Mouse (Mus musculus): ENCODE results near the gene Zbtb20. TPM values are rescaled to one million over a fixed set of nuclear protein-coding genes. Genes with fewer than 3 reads are reported as not detected.

The Zbtb20 gene
- polyA plus RNA-seq, 1 experiment: 13.7 TPM

- TF ChIP-seq POLR2A (IDR thresholded peaks at IDR 0.05; ENCODE audit: low read depth, low read length) (no peak), CTCF (IDR thresholded peaks at IDR 0.05; ENCODE audit: borderline replicate concordance, insufficient read depth, low read length) (no peak)
- H3K4me1 ChIP-seq (ENCODE audit: control insufficient read depth, insufficient read depth, low read length): no peaks in the 10 kb centered on the region
- no peak overlapping the region for H3K4me3 ChIP-seq (ENCODE audit: insufficient read depth, low read length)
- no peak overlapping the region for H3K27ac ChIP-seq (ENCODE audit: insufficient read depth, low read length)
Observed at GRCm38 (mm10) chr16:43094161-43094560, 218.5 kb downstream of the Zbtb20 start.

- Histone ChIP-seq H3K27ac (ENCODE audit: insufficient read depth, low read length) (no peak overlapping the region), H3K4me1 (ENCODE audit: control insufficient read depth, insufficient read depth, low read length) (no peaks in the 10 kb centered on the region), H3K4me3 (ENCODE audit: insufficient read depth, low read length) (no peak overlapping the region)
- no peak for TF ChIP-seq CTCF (IDR thresholded peaks at IDR 0.05; ENCODE audit: borderline replicate concordance, insufficient read depth, low read length)
- no peak for TF ChIP-seq POLR2A (IDR thresholded peaks at IDR 0.05; ENCODE audit: low read depth, low read length)
Observed at GRCm38 (mm10) chr16:43094756-43095155, 219.1 kb downstream of the Zbtb20 start.

DNA sequence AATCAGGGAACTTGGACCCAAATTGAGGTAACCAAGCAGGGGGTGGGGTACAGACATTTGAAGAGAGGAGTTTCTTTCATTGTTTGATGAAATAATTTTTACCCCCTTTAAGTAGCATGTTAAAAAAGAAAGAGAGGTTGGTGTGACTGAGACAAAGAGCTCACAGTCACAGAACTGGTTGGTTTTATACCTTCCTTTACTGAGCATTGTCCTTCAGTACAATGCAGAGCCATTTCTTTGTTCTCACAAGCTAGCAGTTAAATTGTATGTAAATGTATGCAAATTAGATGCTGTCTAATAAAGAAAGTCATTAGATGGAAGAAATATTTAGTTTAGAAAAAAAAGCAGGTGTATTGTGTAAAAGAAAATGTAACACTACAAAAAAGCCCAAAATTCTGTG lies 220.4 kb downstream of the Zbtb20 start:
- H3K4me1 ChIP-seq (ENCODE audit: control insufficient read depth, insufficient read depth, low read length): no peaks in the 10 kb centered on the region
- H3K27ac ChIP-seq (ENCODE audit: insufficient read depth, low read length): no peak overlapping the region
- TF ChIP-seq POLR2A (IDR thresholded peaks at IDR 0.05; ENCODE audit: low read depth, low read length) (no peak), CTCF (IDR thresholded peaks at IDR 0.05; ENCODE audit: borderline replicate concordance, insufficient read depth, low read length) (no peak)
- no peak overlapping the region for H3K4me3 ChIP-seq (ENCODE audit: insufficient read depth, low read length)

GRCm38 (mm10) chr16:43098153-43098552 lies 222.5 kb downstream of the Zbtb20 start:
- no peak for TF ChIP-seq CTCF (IDR thresholded peaks at IDR 0.05; ENCODE audit: borderline replicate concordance, insufficient read depth, low read length)
- TF ChIP-seq POLR2A (IDR thresholded peaks at IDR 0.05; ENCODE audit: low read depth, low read length): no peak
- Histone ChIP-seq H3K4me1 (ENCODE audit: control insufficient read depth, insufficient read depth, low read length) (no peaks in the 10 kb centered on the region), H3K27ac (ENCODE audit: insufficient read depth, low read length) (no peak overlapping the region), H3K4me3 (ENCODE audit: insufficient read depth, low read length) (no peak overlapping the region)

DNA sequence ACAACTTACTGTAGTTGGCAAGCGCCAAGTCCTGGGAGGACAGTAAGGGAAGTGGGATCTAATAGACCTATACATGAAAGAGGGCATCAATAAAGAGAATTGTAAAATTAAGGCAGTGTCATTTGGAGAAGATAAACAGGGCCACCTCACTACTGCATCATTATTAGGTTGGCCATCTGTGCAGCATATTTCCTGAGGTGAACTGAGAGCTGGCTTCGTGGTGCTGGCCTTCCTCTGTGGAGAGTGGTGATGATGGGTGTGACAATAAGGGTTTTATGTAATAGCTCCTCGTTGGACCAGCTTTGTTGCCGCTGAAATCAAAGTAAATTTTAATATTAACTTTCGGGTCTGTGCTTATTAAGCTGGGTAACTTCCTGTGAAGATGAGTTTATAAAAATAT lies 223.0 kb downstream of the Zbtb20 start:
- H3K27ac ChIP-seq (ENCODE audit: insufficient read depth, low read length): no peak overlapping the region
- TF ChIP-seq POLR2A (IDR thresholded peaks at IDR 0.05; ENCODE audit: low read depth, low read length): no peak
- TF ChIP-seq CTCF (IDR thresholded peaks at IDR 0.05; ENCODE audit: borderline replicate concordance, insufficient read depth, low read length): no peak
- H3K4me3 ChIP-seq (ENCODE audit: insufficient read depth, low read length): no peak overlapping the region
- H3K4me1 ChIP-seq (ENCODE audit: control insufficient read depth, insufficient read depth, low read length): no peaks in the 10 kb centered on the region

GRCm38 (mm10) chr16:43111288-43111687 lies 235.6 kb downstream of the Zbtb20 start:
- Histone ChIP-seq H3K4me3 (ENCODE audit: insufficient read depth, low read length) (no peak overlapping the region), H3K27ac (ENCODE audit: insufficient read depth, low read length) (no peak overlapping the region), H3K4me1 (ENCODE audit: control insufficient read depth, insufficient read depth, low read length) (no peaks in the 10 kb centered on the region)
- TF ChIP-seq POLR2A (IDR thresholded peaks at IDR 0.05; ENCODE audit: low read depth, low read length) (no peak), CTCF (IDR thresholded peaks at IDR 0.05; ENCODE audit: borderline replicate concordance, insufficient read depth, low read length) (no peak)

DNA sequence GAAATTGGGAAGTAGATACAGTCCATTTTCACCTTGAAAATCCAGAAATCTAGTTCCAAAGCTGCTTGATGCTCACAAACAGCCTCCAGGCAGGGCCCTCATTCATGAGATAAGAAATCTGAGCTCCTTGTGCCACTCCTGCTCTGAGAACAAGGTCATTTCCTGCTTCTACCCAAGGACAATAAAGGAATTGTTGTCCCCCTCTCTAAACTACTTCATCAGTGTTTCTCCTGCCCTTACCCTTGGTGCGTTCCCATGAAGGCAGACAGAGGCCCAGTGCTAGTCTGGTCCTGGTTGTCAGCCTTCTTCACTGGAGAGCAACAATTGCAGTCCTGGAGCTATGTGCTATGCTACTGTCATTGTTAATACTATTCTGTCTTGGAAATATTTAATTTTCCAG lies 238.3 kb downstream of the Zbtb20 start:
- no peak overlapping the region for H3K27ac ChIP-seq (ENCODE audit: insufficient read depth, low read length)
- no peak overlapping the region for H3K4me3 ChIP-seq (ENCODE audit: insufficient read depth, low read length)
- TF ChIP-seq POLR2A (IDR thresholded peaks at IDR 0.05; ENCODE audit: low read depth, low read length) (no peak), CTCF (IDR thresholded peaks at IDR 0.05; ENCODE audit: borderline replicate concordance, insufficient read depth, low read length) (no peak)
- H3K4me1 ChIP-seq (ENCODE audit: control insufficient read depth, insufficient read depth, low read length): no peaks in the 10 kb centered on the region

DNA sequence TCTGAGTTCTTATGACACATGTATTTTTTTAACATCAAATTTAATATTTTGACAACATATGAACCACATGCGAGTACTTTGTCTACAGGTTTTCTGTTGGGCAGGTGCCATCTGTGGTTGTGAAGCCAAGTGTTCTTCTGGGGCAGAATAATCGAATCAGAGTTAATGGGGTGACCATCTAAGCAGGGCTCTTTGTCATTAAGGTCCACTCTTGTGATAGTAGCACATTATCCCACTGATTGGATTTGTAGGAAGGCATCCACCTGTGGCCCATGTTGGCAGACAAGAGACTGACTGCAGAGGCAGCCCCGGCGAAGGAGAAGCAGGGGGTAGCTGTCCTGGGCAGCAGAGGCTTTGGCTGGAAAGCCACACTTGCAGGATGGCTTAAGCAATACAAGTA lies 254.3 kb downstream of the Zbtb20 start:
- no peak for TF ChIP-seq CTCF (IDR thresholded peaks at IDR 0.05; ENCODE audit: borderline replicate concordance, insufficient read depth, low read length)
- TF ChIP-seq POLR2A (IDR thresholded peaks at IDR 0.05; ENCODE audit: low read depth, low read length): no peak
- H3K4me3 ChIP-seq (ENCODE audit: insufficient read depth, low read length): no peak overlapping the region
- H3K27ac ChIP-seq (ENCODE audit: insufficient read depth, low read length): no peak overlapping the region
- no peaks in the 10 kb centered on the region for H3K4me1 ChIP-seq (ENCODE audit: control insufficient read depth, insufficient read depth, low read length)

GRCm38 (mm10) chr16:43130583-43130982 lies 254.9 kb downstream of the Zbtb20 start:
- Histone ChIP-seq H3K27ac (ENCODE audit: insufficient read depth, low read length) (no peak overlapping the region), H3K4me3 (ENCODE audit: insufficient read depth, low read length) (no peak overlapping the region), H3K4me1 (ENCODE audit: control insufficient read depth, insufficient read depth, low read length) (no peaks in the 10 kb centered on the region)
- TF ChIP-seq POLR2A (IDR thresholded peaks at IDR 0.05; ENCODE audit: low read depth, low read length) (no peak), CTCF (IDR thresholded peaks at IDR 0.05; ENCODE audit: borderline replicate concordance, insufficient read depth, low read length) (no peak)

DNA sequence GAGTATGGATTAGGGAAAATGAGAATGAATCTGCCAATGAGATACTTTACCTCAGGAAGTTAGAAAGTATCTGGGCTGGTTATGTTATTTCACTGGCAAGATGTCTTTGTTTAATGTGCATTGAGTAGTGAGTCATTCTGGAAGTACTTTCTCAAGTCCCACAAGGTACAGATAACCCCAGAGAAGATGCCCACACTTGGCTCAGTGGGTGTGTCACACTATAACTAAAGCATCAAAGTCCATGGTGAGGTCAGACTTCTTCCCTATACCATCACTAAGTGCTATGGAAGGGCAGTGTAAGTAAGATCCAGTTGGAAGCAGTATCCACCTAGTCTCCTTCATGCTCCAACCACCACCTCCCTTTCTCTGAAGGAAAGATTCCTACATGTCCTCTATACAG lies 255.4 kb downstream of the Zbtb20 start:
- TF ChIP-seq CTCF (IDR thresholded peaks at IDR 0.05; ENCODE audit: borderline replicate concordance, insufficient read depth, low read length) (no peak), POLR2A (IDR thresholded peaks at IDR 0.05; ENCODE audit: low read depth, low read length) (no peak)
- Histone ChIP-seq H3K4me1 (ENCODE audit: control insufficient read depth, insufficient read depth, low read length) (no peaks in the 10 kb centered on the region), H3K4me3 (ENCODE audit: insufficient read depth, low read length) (no peak overlapping the region), H3K27ac (ENCODE audit: insufficient read depth, low read length) (no peak overlapping the region)

GRCm38 (mm10) chr16:43168506-43168905 lies 292.8 kb downstream of the Zbtb20 start:
- no peaks in the 10 kb centered on the region for H3K4me1 ChIP-seq (ENCODE audit: control insufficient read depth, insufficient read depth, low read length)
- H3K27ac ChIP-seq (ENCODE audit: insufficient read depth, low read length): no peak overlapping the region
- no peak for TF ChIP-seq CTCF (IDR thresholded peaks at IDR 0.05; ENCODE audit: borderline replicate concordance, insufficient read depth, low read length)
- H3K4me3 ChIP-seq (ENCODE audit: insufficient read depth, low read length): no peak overlapping the region
